Mouse (Mus musculus) liver, adult 2 months (tissue): ENCODE measurements at regions not wholly inside any gene's neighbourhood (a gene's known extent, or its start where the extent isn't known, plus 50 kb on each side); places are given as distances from the start of the nearest gene placed in this dataset.
A peak's percentile ranks its signal among the peaks of the same experiment; 100 is the strongest.

ENCODE experiments used
- DNase-seq: peaks from one replicate; pipeline ENCODE4 v3.0.0-alpha.2; 2011; ENCODE audit warnings: low read depth, low spot score; ENCODE audit errors: extremely low read depth
- H3K27ac ChIP-seq: fragments of 200-500 bp; replicated peaks from 2 replicates; pipeline ENCODE4 v1.5.1; 2012; ENCODE audit warnings: low read depth, mild to moderate bottlenecking, control low read depth, inconsistent platforms, low read length; ENCODE audit not compliant: insufficient read depth
- H3K27me3 ChIP-seq: fragments of 200-500 bp; 2 replicates; pipeline ENCODE4 v1.6.1; 2012; ENCODE audit warnings: mild to moderate bottlenecking, moderate library complexity, low read length, inconsistent platforms; ENCODE audit not compliant: control insufficient read depth, insufficient read depth
- H3K36me3 ChIP-seq: fragments of 200-500 bp; 2 replicates; pipeline ENCODE4 v1.6.1; 2012; ENCODE audit warnings: low read length, inconsistent platforms; ENCODE audit not compliant: control insufficient read depth, insufficient read depth
- H3K4me1 ChIP-seq: fragments of 200-500 bp; 2 replicates; pipeline ENCODE4 v1.6.1; 2011; ENCODE audit warnings: low read length; ENCODE audit not compliant: control insufficient read depth, insufficient read depth
- H3K4me3 ChIP-seq: fragments of 200-500 bp; 2 replicates; pipeline ENCODE4 v1.5.1; 2011; ENCODE audit warnings: low read depth, mild to moderate bottlenecking, control low read depth, low read length, moderate library complexity; ENCODE audit not compliant: insufficient read depth
- H3K79me2 ChIP-seq: fragments of 200-500 bp; 2 replicates; pipeline ENCODE4 v1.6.1; 2012; ENCODE audit warnings: inconsistent platforms, mild to moderate bottlenecking, low read length, moderate library complexity; ENCODE audit not compliant: control insufficient read depth, insufficient read depth
- H3K9ac ChIP-seq: fragments of 200-500 bp; 2 replicates; pipeline ENCODE4 v1.6.1; 2012; ENCODE audit warnings: low read depth, mild to moderate bottlenecking, control low read depth, inconsistent platforms, low read length
- CTCF ChIP-seq: fragments of 200-500 bp; IDR thresholded peaks from 2 replicates; pipeline ENCODE4 v1.5.1; 2011; ENCODE audit warnings: low read depth, low read length, control low read depth
- POLR2A ChIP-seq: fragments of 200-500 bp; IDR thresholded peaks from 2 replicates; pipeline ENCODE4 v1.6.1; 2011; ENCODE audit warnings: low read length, control low read depth; ENCODE audit not compliant: insufficient read depth; ENCODE audit errors: extremely low read depth
- WGBS: fragments of 180-500 bp; shearing (Covaris S2); methylation state at CpG from one replicate; pipeline ENCODE4 v1.1.7; 2018; 5-methylcytosine and 5-hydroxymethylcytosine counted together

DNA sequence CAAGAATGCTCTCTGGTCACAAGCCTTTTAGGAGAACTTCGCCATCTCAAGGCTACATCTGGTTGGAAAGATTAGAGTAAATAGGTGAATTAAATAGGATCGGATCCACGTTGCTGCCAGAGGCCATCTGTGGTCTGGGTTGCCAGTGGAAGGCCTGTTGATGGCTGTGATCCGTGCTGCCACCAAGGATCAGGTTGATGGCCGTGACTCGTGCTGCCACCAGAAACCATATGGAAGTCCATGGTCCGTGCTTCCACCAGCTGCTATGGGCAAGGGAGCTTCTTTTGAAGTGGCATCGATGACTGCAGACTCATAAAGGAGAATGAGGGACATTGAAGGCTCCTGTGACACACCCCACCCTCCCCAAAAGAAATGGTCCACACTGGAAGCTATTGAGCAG, 79.6 kb downstream of the Atp1a1 start:
- DNase-seq, result no peak
- WGBS, result 89% methylated on average over 8 of the region's 8 CpGs
- H3K4me3 ChIP-seq, result no peak overlapping the region
- peaks cover 24% of the 10 kb centered on the region for H3K4me1 ChIP-seq
- H3K27ac ChIP-seq, result peak overlapping the region; percentile 2; the same call in 1 of the 2 replicates
- TF ChIP-seq CTCF, result no peak
- no peak for TF ChIP-seq POLR2A
- no peaks in the 10 kb centered on the region for H3K36me3 ChIP-seq
- no peaks in the 10 kb centered on the region for H3K79me2 ChIP-seq
- H3K9ac ChIP-seq, result no peak overlapping the region
- H3K27me3 ChIP-seq, result no peaks in the 10 kb centered on the region

- DNase-seq, result peak; percentile 54
- H3K9ac ChIP-seq, result no peak overlapping the region
- TF ChIP-seq POLR2A (no peak), CTCF (no peak)
- H3K27ac ChIP-seq, result peak overlapping the region; percentile 2; the same call in 1 of the 2 replicates
- no peaks in the 10 kb centered on the region for H3K79me2 ChIP-seq
- no peaks in the 10 kb centered on the region for H3K36me3 ChIP-seq
- no peak overlapping the region for H3K4me3 ChIP-seq
- H3K27me3 ChIP-seq, result no peaks in the 10 kb centered on the region
- H3K4me1 ChIP-seq, result peaks cover 22% of the 10 kb centered on the region
- WGBS, result 36% methylated on average over 6 of the region's 6 CpGs
Measured at GRCm38 (mm10) chr3:101524444-101524843, 80.0 kb downstream of the Atp1a1 start.

DNA sequence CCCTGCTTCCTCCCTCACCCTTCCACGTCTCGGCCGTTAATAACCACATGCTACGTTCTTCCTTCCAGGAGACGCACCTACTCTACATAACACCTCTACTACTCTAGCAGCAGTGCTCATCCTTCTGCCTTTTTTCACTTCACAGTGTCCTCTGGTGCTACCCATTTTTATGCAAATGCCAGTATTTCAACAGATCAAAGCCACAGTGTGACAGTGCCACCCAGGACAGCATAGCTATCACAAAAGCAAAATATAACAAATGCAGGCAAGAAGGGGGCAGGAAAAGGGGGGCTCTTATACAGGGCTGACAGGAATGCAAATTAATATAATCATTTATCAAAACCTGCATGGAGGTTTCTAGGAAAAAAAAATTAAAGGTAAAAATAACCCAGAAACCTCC, 81.2 kb downstream of the Atp1a1 start:
- Histone ChIP-seq H3K27ac (no peak overlapping the region), H3K9ac (no peak overlapping the region), H3K27me3 (no peaks in the 10 kb centered on the region), H3K36me3 (no peaks in the 10 kb centered on the region), H3K4me3 (no peak overlapping the region), H3K4me1 (peaks cover 25% of the 10 kb centered on the region), H3K79me2 (no peaks in the 10 kb centered on the region)
- TF ChIP-seq POLR2A (no peak), CTCF (no peak)
- 93% methylated on average over 5 of the region's 5 CpGs for WGBS
- no peak for DNase-seq

GRCm38 (mm10) chr3:101522246-101522920, 82.1 kb downstream of the Atp1a1 start:
- Histone ChIP-seq H3K4me1 (peaks cover 24% of the 10 kb centered on the region), H3K36me3 (no peaks in the 10 kb centered on the region), H3K27me3 (no peaks in the 10 kb centered on the region), H3K27ac (no peak overlapping the region), H3K9ac (no peak overlapping the region), H3K4me3 (no peak overlapping the region), H3K79me2 (no peaks in the 10 kb centered on the region)
- no peak for TF ChIP-seq CTCF
- TF ChIP-seq POLR2A, result no peak
- WGBS, result 61% methylated on average over 9 of the region's 9 CpGs
- peak; percentile 69 for DNase-seq

GRCm38 (mm10) chr3:101521155-101521554, 83.3 kb downstream of the Atp1a1 start:
- no peaks in the 10 kb centered on the region for H3K27me3 ChIP-seq
- no peaks in the 10 kb centered on the region for H3K79me2 ChIP-seq
- TF ChIP-seq POLR2A (no peak), CTCF (no peak)
- H3K4me3 ChIP-seq, result no peak overlapping the region
- no peak for DNase-seq
- no peak overlapping the region for H3K27ac ChIP-seq
- 98% methylated on average over 5 of the region's 5 CpGs for WGBS
- H3K9ac ChIP-seq, result no peak overlapping the region
- H3K4me1 ChIP-seq, result peaks cover 28% of the 10 kb centered on the region
- no peaks in the 10 kb centered on the region for H3K36me3 ChIP-seq

GRCm38 (mm10) chr3:101520115-101520514, 84.4 kb downstream of the Atp1a1 start:
- H3K27ac ChIP-seq, result no peak overlapping the region
- no peak overlapping the region for H3K9ac ChIP-seq
- H3K4me1 ChIP-seq, result peaks cover 35% of the 10 kb centered on the region
- 72% methylated on average over 6 of the region's 6 CpGs for WGBS
- H3K27me3 ChIP-seq, result no peaks in the 10 kb centered on the region
- DNase-seq, result no peak
- H3K79me2 ChIP-seq, result no peaks in the 10 kb centered on the region
- H3K4me3 ChIP-seq, result no peak overlapping the region
- no peak for TF ChIP-seq CTCF
- no peak for TF ChIP-seq POLR2A
- H3K36me3 ChIP-seq, result no peaks in the 10 kb centered on the region
